Mouse (Mus musculus) adrenal gland, adult 18-20 months (tissue): ENCODE results near the gene Mapk7. TPM values are rescaled to one million over a fixed set of nuclear protein-coding genes. Genes with fewer than 3 reads are reported as not detected.

Source experiments
- DNase-seq, 2 experiments: peaks; one replicate each; pipeline ENCODE4 v3.0.0; 2021 to 2022; ENCODE audit warnings: low spot score in 2 of 2
- total RNA-seq, 2 experiments: library from RNA; stranded (reverse); gene quantifications; 1 replicate in 1 of 2; 2 replicates in 1 of 2; pipeline ENCODE4 v1.2.3; 2021

The Mapk7 gene
- total RNA-seq, 2 experiments from 2014 or later = 15.3 to 16.0 TPM

DNA sequence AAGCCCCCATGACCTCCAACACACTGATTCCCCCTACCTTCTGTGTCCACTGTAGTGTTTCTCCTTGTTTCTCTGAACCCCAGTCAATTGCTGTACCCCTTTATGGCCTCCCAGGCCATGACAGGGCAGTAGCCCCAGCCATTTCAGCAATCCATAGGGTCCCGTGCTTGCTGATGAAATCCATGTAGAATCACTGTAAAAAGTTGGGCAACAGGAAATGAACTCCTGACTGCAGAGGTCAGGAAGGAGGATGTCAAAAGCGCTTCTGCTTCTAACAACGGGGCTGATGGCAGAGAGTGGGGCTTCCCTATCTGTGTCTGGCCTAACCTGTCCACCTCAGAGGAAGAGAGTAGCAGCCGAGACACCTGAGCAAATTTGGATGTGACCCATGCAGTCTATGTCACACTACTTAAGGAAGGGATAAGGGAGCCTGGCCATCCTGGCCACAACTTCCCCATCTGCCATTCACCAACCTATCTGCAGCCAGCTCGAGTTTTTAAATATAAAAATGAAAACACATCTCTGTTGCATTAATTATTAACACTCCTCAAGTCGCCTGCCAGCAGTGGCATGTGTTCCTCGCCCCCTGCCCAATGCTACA lies 24.8 kb downstream of the Mapk7 start:
- no peak for DNase-seq

GRCm38 (mm10) chr11:61468534-61468933 lies 25.7 kb downstream of the Mapk7 start:
- DNase-seq = no peak

DNA sequence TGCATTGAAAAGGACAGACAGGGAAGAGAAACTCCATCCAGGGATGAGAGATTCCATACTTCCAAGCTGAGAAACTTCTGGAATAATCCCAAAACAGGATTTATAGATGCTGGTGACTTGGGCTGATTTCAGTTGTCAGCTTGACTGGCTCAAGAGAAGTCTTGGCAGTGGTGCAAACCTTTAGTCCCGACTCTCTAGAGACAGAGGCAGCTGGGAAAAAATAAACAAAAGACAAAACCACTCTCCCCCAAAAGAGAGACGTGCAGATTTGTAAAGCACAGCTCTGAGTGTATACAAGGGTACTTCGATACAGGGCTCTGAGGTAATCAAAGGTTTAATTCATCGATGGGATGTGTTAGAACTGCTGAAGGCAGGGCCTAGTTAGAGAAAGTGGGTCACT lies 28.8 kb downstream of the Mapk7 start:
- DNase-seq = no peak

GRCm38 (mm10) chr11:61464071-61464470 lies 30.1 kb downstream of the Mapk7 start:
- no peak for DNase-seq

- DNase-seq = no peak
Measured at GRCm38 (mm10) chr11:61449499-61450292, 44.5 kb downstream of the Mapk7 start.

DNA sequence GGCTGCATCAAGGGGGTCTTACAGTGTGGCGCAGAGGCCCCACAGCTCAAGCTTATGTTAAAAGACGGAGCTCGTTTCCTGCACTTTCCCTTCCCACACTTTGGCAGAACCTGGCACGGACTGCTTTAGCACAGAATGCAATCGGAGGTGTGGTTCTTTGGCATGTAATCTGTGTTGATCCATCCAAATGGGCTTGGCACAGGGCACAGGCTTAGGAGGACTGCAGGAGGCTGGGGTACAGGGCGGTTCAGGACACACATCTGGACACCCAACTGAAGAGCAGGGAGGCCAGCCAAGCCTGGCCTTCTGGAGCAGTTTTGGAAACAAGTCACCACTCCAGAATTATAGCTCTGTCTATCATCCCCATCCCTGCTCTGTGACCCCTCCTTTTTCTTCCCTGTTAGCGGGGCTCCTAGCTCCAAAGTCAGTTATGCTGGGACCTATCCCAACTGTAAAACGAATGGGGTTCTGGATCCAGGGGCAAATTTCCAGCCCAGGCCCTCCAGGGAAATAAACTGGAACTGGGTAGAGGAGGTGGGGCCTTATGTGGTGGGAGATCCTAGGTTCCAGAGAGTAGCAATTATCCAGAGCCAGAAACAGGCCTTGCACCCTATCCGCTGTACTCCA lies 45.5 kb downstream of the Mapk7 start:
- no peak for DNase-seq

GRCm38 (mm10) chr11:61448041-61448440 lies 46.2 kb downstream of the Mapk7 start:
- DNase-seq = no peak

- DNase-seq = no peak
Measured at GRCm38 (mm10) chr11:61447296-61447695, 46.9 kb downstream of the Mapk7 start.

- no peak for DNase-seq
Measured at GRCm38 (mm10) chr11:61443807-61444206, 50.4 kb downstream of the Mapk7 start.

- no peak for DNase-seq
Measured at GRCm38 (mm10) chr11:61441670-61442069, 52.5 kb downstream of the Mapk7 start.

GRCm38 (mm10) chr11:61440416-61440815 lies 53.8 kb downstream of the Mapk7 start:
- DNase-seq = no peak

GRCm38 (mm10) chr11:61439170-61439569 lies 55.0 kb downstream of the Mapk7 start:
- DNase-seq = no peak

Other genes with a start within 250 kb of the Mapk7 start
- 10 to 100 TPM; 41.6 to 59.9 TPM for gene Aldh3a2, start 226.9 kb downstream of the Mapk7 start, total RNA-seq
- not detected for gene Slc47a2, start 151.5 kb downstream of the Mapk7 start, total RNA-seq
- gene Slc47a1, start 116.1 kb downstream of the Mapk7 start, total RNA-seq = 1 to 10 TPM in 1 of 2 experiments, under 1 TPM in 1; 0.70 to 1.8 TPM
- 1 to 10 TPM; 1.2 to 1.3 TPM for gene Rnf112, start 40.3 kb downstream of the Mapk7 start, total RNA-seq
- 1 to 10 TPM; 4.8 to 5.6 TPM for gene Mfap4, start 9.0 kb downstream of the Mapk7 start, total RNA-seq
- gene B9d1, start 10.7 kb upstream of the Mapk7 start, total RNA-seq = 10 to 100 TPM; 14.4 to 14.8 TPM
- gene Epn2, start 85.3 kb upstream of the Mapk7 start, total RNA-seq = 10 to 100 TPM; 16.2 to 25.9 TPM
- gene Grap, start 158.9 kb upstream of the Mapk7 start, total RNA-seq = 1 to 10 TPM; 7.4 to 8.2 TPM
- 1 to 10 TPM; 1.2 to 1.6 TPM for gene Fam83g, start 189.7 kb upstream of the Mapk7 start, total RNA-seq
- not detected for gene Slc5a10, start 226.4 kb upstream of the Mapk7 start, total RNA-seq